Mouse (Mus musculus) midbrain, embryonic 11.5 days (tissue): ENCODE measurements around the gene Dcpp1. TPM values are rescaled to one million over a fixed set of nuclear protein-coding genes. Genes with fewer than 3 reads are reported as not detected.
"Not testable (repeated sequence)": the region's sequence is repeated elsewhere in the genome, so short reads cannot be mapped to it uniquely, and the experiment has no call there.

Source experiments
- ATAC-seq: fragments of 200-750 bp; cut with Nextera tagmentation; 2 replicates; pipeline ENCODE4 v1.8.0; 2017; ENCODE audit warnings: moderate TSS enrichment, moderate library complexity; ENCODE audit not compliant: low FRiP score
- DNase-seq: peaks from one replicate; pipeline ENCODE4 v3.0.0; 2015; ENCODE audit warnings: low spot score; ENCODE audit errors: missing footprints
- H3K27ac ChIP-seq: fragments of 300-500 bp; sonication (generic); 2 replicates; pipeline ENCODE4 v1.5.1; 2014; ENCODE audit warnings: low read depth, low read length
- H3K27me3 ChIP-seq: fragments of 300-500 bp; sonication (generic); 2 replicates; pipeline ENCODE4 v1.6.1; 2014; ENCODE audit warnings: mild to moderate bottlenecking, low read length, moderate library complexity, mixed read lengths; ENCODE audit not compliant: control insufficient read depth, insufficient read depth
- H3K36me3 ChIP-seq: fragments of 300-500 bp; sonication (generic); 2 replicates; pipeline ENCODE4 v1.6.1; 2014; ENCODE audit warnings: mild to moderate bottlenecking, low read length, moderate library complexity, mixed read lengths; ENCODE audit not compliant: control insufficient read depth, insufficient read depth
- H3K4me1 ChIP-seq: fragments of 300-500 bp; sonication (generic); 2 replicates; pipeline ENCODE4 v1.6.1; 2014; ENCODE audit warnings: low read length; ENCODE audit not compliant: control insufficient read depth, insufficient read depth
- H3K4me2 ChIP-seq: fragments of 300-500 bp; sonication (generic); 2 replicates; pipeline ENCODE4 v1.6.1; 2014; ENCODE audit warnings: mild to moderate bottlenecking, moderate library complexity
- H3K4me3 ChIP-seq: fragments of 300-500 bp; sonication (generic); 2 replicates; pipeline ENCODE4 v1.5.1; 2014; ENCODE audit warnings: low read depth, low read length
- H3K9ac ChIP-seq: fragments of 300-500 bp; sonication (generic); 2 replicates; pipeline ENCODE4 v1.6.1; 2014; ENCODE audit warnings: low read length
- H3K9me3 ChIP-seq: fragments of 300-500 bp; sonication (generic); 2 replicates; pipeline ENCODE4 v1.6.1; 2016; ENCODE audit warnings: low read length; ENCODE audit not compliant: control insufficient read depth
- WGBS: fragments of 180-500 bp; shearing (Covaris S2); extraction: QIAGEN DNeasy Blood & Tissue Kit; methylation state at CpG from one replicate; pipeline ENCODE4 v1.1.7; 2014; 5-methylcytosine and 5-hydroxymethylcytosine counted together
- polyA plus RNA-seq: library from polyadenylated mRNA; unstranded; fragments of >200 nt; fragmentation: Nextera tagmentation; extraction: Ambion mirVana; gene quantifications from 2 replicates; pipeline ENCODE4 v1.2.1, GENCODE M21; 2014

Dcpp1 gene
- polyA plus RNA-seq, result not detected in 2 replicates

GRCm38 (mm10) chr17:23880576-23880975, at the start of gene Dcpp1, which contains the start of gene Dcpp2:
Gene Dcpp1, plus strand, starts transcription at chr17:23880876.
Gene Dcpp2, plus strand, starts transcription at chr17:23880880.
- H3K4me2 ChIP-seq, H3K27me3 ChIP-seq, DNase-seq, H3K9me3 ChIP-seq, H3K9ac ChIP-seq, H3K4me3 ChIP-seq, H3K36me3 ChIP-seq, ATAC-seq, H3K27ac ChIP-seq, H3K4me1 ChIP-seq: not testable (repeated sequence)
- WGBS, result 75% methylated on average over 4 of the region's 4 CpGs

GRCm38 (mm10) chr17:23831201-23831600, 49.5 kb upstream of the Dcpp1 start:
- H3K27me3 ChIP-seq, result no peaks in the 10 kb centered on the region; the same call in 1 of the 2 replicates

GRCm38 (mm10) chr17:23836006-23836575, 44.6 kb upstream of the Dcpp1 start, which contains the start of gene Prss33:
Gene Prss33, minus strand, starts transcription at chr17:23836056.
- H3K4me3 ChIP-seq, result no peak within 1 kb of the TSS
- ATAC-seq, result peak; percentile 60; the same call in 1 of the 2 replicates
- no peaks in the 10 kb centered on the region; the same call in 1 of the 2 replicates for H3K27me3 ChIP-seq
- no peaks in the 10 kb centered on the region for H3K9me3 ChIP-seq
- WGBS, result 45% methylated on average over 8 of the region's 8 CpGs
- DNase-seq, result no peak
- peak within 1 kb of the TSS; percentile 25; the same call in 1 of the 2 replicates for H3K9ac ChIP-seq
- H3K36me3 ChIP-seq, result no peaks in the 10 kb centered on the region
- no peak within 1 kb of the TSS for H3K4me2 ChIP-seq
- peaks cover 4% of the 10 kb centered on the region; the same call in 1 of the 2 replicates for H3K4me1 ChIP-seq
- no peak within 1 kb of the TSS for H3K27ac ChIP-seq

More at GRCm38 (mm10) chr17:23831201-23831600, 49.5 kb upstream of the Dcpp1 start:
- Histone ChIP-seq H3K9me3 (no peaks in the 10 kb centered on the region), H3K36me3 (no peaks in the 10 kb centered on the region; the same call in 1 of the 2 replicates), H3K27ac (no peak overlapping the region), H3K4me3 (no peak overlapping the region), H3K9ac (no peak overlapping the region), H3K4me1 (peaks cover 12% of the 10 kb centered on the region), H3K4me2 (no peak overlapping the region)
- no peak for ATAC-seq
- 97% methylated on average over 1 of the region's 1 CpGs for WGBS
- DNase-seq, result no peak

GRCm38 (mm10) chr17:23841145-23841544, 39.5 kb upstream of the Dcpp1 start:
- no peak overlapping the region for H3K27ac ChIP-seq
- no peak overlapping the region for H3K4me2 ChIP-seq
- 27% methylated on average over 4 of the region's 4 CpGs for WGBS
- no peaks in the 10 kb centered on the region for H3K9me3 ChIP-seq
- DNase-seq (peak; percentile 96), ATAC-seq (peak; percentile 22; the same call in 1 of the 2 replicates)
- H3K9ac ChIP-seq, result no peak overlapping the region
- H3K27me3 ChIP-seq, result no peaks in the 10 kb centered on the region
- peaks cover 1% of the 10 kb centered on the region; the same call in 1 of the 2 replicates for H3K4me1 ChIP-seq
- no peaks in the 10 kb centered on the region for H3K36me3 ChIP-seq
- H3K4me3 ChIP-seq, result no peak overlapping the region

- ATAC-seq, result peak; percentile 40
- DNase-seq, result no peak
- no peak overlapping the region for H3K27ac ChIP-seq
These were observed 37.4 kb upstream of the Dcpp1 start for GRCm38 (mm10) chr17:23843141-23843811.

GRCm38 (mm10) chr17:23843812-23844273, 36.8 kb upstream of the Dcpp1 start, which contains the start of the genes Prss32 and Prss41:
Gene Prss32, plus strand, starts transcription at chr17:23843855.
Gene Prss41, minus strand, starts transcription at chr17:23844172.
- H3K4me3 ChIP-seq, result 0 out of 2 replicates have a peak within 1 kb of the TSS, but pooled peaks have one; percentile 1

More at GRCm38 (mm10) chr17:23843141-23843811, 37.4 kb upstream of the Dcpp1 start:
- Histone ChIP-seq H3K4me3 (no peak overlapping the region), H3K9me3 (no peaks in the 10 kb centered on the region), H3K4me1 (no peaks in the 10 kb centered on the region), H3K4me2 (peak overlapping the region; percentile 20; the same call in 1 of the 2 replicates), H3K27me3 (no peaks in the 10 kb centered on the region), H3K9ac (no peak overlapping the region), H3K36me3 (no peaks in the 10 kb centered on the region)
- WGBS, result 34% methylated on average over 23 of the region's 23 CpGs

GRCm38 (mm10) chr17:23850028-23850427, 30.6 kb upstream of the Dcpp1 start:
- WGBS, result 64% methylated on average over 2 of the region's 2 CpGs
- Histone ChIP-seq H3K4me1 (no peaks in the 10 kb centered on the region), H3K9ac (no peak overlapping the region)

More at GRCm38 (mm10) chr17:23843812-23844273, 36.8 kb upstream of the Dcpp1 start, which contains the start of the genes Prss32 and Prss41:
- no peaks in the 10 kb centered on the region for H3K9me3 ChIP-seq
- no peak within 1 kb of the TSS for H3K9ac ChIP-seq
- no peaks in the 10 kb centered on the region for H3K4me1 ChIP-seq
- peak within 1 kb of the TSS; percentile 20; the same call in 1 of the 2 replicates for H3K4me2 ChIP-seq
- 13% methylated on average over 19 of the region's 19 CpGs for WGBS
- H3K27ac ChIP-seq, result no peak within 1 kb of the TSS
- peak; percentile 89 for DNase-seq
- no peaks in the 10 kb centered on the region for H3K27me3 ChIP-seq
- peak; percentile 50; the same call in 1 of the 2 replicates for ATAC-seq
- no peaks in the 10 kb centered on the region for H3K36me3 ChIP-seq

GRCm38 (mm10) chr17:23850853-23851749, 29.6 kb upstream of the Dcpp1 start:
- 62% methylated on average over 18 of the region's 19 CpGs for WGBS
- ATAC-seq (peak; percentile 62; the same call in 1 of the 2 replicates), DNase-seq (peak; percentile 96)
- Histone ChIP-seq H3K27me3 (no peaks in the 10 kb centered on the region), H3K4me3 (no peak overlapping the region), H3K4me2 (no peak overlapping the region), H3K4me1 (no peaks in the 10 kb centered on the region), H3K9me3 (no peaks in the 10 kb centered on the region), H3K27ac (no peak overlapping the region), H3K9ac (no peak overlapping the region), H3K36me3 (no peaks in the 10 kb centered on the region)

More at GRCm38 (mm10) chr17:23850028-23850427, 30.6 kb upstream of the Dcpp1 start:
- DNase-seq (no peak), ATAC-seq (no peak)
- no peaks in the 10 kb centered on the region for H3K27me3 ChIP-seq
- no peak overlapping the region for H3K4me2 ChIP-seq
- no peaks in the 10 kb centered on the region for H3K36me3 ChIP-seq
- no peak overlapping the region for H3K27ac ChIP-seq
- H3K4me3 ChIP-seq, result no peak overlapping the region
- H3K9me3 ChIP-seq, result no peaks in the 10 kb centered on the region
